Mouse (Mus musculus) layer of hippocampus, adult 18-20 months (tissue): ENCODE results near the gene Chchd1. TPM values are rescaled to one million over a fixed set of nuclear protein-coding genes. Genes with fewer than 3 reads are reported as not detected.

Experiments used
- DNase-seq, 2 experiments: peaks; one replicate each; pipeline ENCODE4 v3.0.0; 2022; ENCODE audit warnings: low spot score in 2 of 2
- long read RNA-seq: library from polyadenylated mRNA; stranded (forward); transcript quantifications from one replicate; pipeline ENCODE4 v2.0.0, GENCODE M21; 2021
- total RNA-seq, 2 experiments: library from RNA; stranded (reverse); gene quantifications; 2 replicates each; pipeline ENCODE4 v1.2.3; 2021

The Chchd1 gene
- 10 to 100 TPM; 53.1 to 53.3 TPM for total RNA-seq
- long read RNA-seq, transcript Chchd1-201 (3 exons, 616 nt): major isoform, 24 of 25 reads
- long read RNA-seq, partial matches to known transcripts: 0 of 25 reads
- long read RNA-seq, other reads (novel, unspliced or antisense): 0 of 25 reads

DNA sequence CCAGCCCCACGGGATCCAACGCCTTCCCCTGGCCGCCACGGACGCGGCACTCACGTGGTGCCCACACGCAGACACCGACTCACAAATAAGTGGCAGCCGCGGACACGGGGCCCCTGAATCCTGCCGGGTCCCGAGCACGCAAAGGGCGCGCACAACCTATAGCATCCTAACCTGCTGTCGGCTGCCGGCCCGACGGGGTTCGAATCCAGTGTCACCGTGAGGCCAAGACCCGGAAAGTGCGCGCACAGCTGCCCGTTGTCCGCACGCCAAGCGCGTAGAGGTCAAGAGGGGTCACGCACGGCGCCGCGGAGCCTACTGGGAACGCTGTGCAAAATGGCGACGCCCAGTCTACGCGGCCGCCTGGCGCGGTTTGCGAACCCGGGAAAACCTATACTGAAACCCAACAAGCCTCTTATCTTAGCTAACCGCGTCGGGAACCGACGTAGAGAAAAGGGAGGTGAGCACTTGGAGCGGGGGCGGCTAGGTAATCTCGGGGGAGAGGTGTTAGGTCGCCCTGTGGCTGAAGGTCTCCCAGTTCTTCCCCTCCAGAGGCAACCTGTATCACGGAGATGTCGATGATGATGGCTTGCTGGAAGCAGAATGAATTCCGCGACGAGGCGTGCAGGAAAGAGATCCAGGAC lies at the start of gene Chchd1:
Chchd1 (plus strand) TSS at position 266 of the 641 bp plus-strand sequence.
- peak; percentile 84 to 95 for DNase-seq

DNA sequence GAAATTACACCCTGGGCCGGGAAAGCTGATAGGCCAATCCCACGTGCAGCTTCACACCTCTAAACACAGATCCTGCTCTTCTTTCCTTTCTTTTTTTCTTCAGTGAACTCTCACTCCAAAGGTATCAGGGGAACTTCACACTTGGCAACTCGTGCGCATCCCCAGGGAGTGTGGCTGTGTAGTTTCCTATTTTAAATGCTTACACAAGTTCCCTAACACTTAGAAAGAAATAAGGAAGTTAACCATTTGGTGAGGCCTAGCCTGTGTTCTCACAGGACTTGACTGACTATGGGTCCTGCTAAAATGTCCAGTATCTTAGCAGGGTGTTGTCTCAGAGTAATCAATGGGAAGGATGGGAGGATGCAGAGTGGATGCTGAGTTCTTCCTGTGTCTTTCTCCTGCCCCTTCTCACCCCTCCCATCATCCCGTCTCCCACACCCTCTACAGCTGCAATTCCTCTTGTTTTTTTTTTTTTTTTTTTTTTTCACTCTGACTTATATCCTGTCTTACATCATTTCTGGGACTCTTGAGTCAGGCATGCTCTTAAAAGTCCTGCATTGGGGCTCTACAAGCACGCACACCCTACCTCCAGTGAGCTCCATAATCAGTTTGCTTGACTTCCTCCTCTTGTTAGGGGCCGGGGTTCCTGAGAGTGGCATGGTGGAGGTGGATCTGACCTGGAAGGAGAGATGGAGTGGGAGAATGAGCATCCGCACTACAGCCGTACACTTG lies 48.0 kb upstream of the Chchd1 start:
- DNase-seq: no peak

DNA sequence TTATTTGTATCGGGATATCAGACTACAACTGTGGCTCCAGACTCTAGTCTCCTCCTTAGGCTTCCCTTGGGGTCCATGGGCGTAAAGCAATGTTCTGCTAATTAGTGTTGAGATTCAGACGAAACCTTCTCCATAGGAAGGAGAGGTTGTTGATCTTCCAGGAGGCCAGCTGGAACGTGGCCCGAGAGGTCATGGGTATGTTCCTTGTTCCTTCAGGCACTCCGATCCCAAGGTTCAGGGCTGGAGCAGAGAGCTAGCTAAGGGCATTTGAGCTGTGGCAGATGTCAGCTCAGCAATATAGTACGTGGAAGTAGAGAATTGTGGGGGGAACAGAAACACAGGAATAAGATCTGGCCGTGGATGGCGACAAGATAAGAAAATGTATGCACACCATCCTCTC lies 47.1 kb upstream of the Chchd1 start:
- DNase-seq: no peak

DNA sequence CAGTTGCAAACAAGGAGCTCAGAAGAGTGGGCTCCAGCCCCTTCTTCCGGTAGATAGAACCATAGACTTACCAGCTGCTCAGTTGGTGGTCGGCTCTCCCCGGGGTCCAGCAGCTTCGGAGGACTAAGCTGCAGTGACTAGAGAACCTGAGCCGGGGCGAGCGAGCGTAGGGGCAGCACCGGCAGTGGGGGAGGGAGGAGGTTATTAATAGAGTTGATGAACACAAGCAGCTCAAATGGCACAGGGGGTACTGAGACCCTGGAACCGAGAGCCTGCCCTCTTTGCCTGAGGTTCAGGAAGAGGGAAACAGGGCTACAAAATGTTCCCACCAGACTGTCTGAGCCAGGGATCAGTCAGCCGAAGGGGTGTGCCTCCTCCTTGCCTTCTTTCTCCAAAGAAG lies 46.4 kb upstream of the Chchd1 start, which contains the start of gene Myoz1:
Myoz1 (minus strand) TSS at position 180 of the 400 bp plus-strand sequence.
- DNase-seq: no peak

DNA sequence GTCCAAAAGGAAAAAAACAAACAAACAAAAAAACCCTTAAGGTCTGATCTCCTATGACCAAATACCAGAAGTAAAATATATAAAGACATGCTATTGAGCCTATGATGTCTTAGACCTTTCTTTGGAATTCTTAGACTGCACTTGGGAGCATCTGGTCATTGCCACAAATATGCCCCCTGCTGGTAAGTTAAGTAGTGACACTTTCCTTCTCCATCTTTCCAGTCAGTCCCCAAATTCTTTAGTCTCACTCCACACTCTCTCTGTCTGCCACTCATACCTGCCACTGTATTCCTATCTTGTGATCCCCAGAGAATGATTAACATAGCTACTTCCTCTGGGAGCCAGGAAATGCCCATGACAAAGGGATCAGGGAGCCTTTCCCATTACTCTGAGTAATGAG lies 44.5 kb upstream of the Chchd1 start:
- peak in 1 of 2 experiments; percentile 77 for DNase-seq

DNA sequence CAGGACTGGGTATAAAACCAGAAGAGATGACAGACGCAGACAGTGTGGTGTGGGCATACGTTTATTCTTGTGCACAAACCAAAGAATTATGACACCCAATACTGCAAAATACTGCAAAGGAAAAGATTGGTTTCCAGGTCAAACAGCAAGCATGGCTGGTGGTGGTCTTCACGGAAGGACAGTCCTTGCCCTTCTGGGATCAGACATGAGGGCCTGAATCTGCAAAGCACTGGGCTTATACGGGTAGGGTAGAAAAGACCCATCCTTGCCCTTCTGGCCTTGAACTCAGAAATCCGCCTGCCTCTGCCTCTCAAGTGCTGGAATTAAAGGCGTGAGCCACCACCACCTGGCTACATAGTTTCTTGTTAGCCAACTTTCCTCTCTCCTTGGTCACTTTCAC lies 43.9 kb upstream of the Chchd1 start:
- no peak for DNase-seq

DNA sequence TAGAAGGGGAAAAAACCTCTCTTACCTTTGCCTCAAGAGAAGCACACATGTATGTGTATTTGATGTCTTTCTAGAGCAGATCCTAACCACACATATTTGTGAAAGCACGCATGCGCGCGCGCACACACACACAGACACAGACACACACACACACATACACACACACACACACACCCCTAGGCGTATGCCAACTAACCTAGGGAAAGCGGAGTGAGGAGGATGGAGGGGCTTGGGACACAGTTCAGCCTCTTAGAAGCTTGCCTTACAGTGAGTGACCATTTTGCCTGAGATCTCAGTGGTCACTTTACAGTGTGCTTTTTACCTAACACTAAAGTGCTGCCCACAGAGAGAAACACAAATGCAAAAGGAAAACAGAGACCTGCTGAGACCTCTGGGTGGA lies 43.1 kb upstream of the Chchd1 start:
- no peak for DNase-seq

DNA sequence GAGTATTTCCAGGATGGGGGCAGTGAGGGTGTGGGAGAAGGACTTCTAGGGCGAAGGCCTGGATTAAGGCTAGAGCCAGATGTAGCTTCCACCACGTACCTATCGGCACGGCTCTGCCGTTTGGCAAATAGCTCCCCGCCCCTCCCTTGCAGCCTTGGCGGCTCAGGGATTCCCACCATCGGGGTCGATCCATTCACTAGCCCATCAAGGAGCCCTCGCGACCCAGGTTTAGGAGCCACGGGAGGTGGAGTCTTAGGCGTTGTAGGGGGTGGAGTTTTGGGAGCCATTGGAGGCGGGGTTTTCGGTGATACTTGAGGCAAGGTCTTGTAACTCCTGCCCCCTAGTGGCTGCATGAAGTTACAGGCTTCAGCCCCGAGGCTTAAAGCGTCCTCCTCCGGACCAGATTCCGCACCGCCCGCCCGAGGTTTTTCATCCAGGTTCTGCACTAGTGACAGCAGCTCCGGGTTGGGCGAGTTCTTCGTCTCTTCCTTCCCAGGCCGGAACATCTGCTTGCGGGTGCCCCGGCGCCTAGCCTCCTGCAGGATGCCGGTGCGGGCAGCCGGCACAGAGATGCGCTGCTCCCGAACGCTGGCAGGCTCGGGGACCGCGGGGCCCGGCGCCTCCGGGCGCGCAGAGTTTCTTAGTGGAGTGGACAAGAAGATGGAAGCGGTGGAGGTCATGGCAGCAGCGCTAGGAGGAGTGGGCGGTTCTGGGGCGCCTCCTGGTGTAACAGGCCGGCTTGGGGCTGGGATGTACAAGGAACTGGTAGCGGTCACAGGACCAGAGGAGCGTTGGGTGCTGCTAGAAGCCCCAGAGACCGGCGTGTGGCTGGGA lies 41.8 kb upstream of the Chchd1 start:
- DNase-seq: peak; percentile 93 to 98

DNA sequence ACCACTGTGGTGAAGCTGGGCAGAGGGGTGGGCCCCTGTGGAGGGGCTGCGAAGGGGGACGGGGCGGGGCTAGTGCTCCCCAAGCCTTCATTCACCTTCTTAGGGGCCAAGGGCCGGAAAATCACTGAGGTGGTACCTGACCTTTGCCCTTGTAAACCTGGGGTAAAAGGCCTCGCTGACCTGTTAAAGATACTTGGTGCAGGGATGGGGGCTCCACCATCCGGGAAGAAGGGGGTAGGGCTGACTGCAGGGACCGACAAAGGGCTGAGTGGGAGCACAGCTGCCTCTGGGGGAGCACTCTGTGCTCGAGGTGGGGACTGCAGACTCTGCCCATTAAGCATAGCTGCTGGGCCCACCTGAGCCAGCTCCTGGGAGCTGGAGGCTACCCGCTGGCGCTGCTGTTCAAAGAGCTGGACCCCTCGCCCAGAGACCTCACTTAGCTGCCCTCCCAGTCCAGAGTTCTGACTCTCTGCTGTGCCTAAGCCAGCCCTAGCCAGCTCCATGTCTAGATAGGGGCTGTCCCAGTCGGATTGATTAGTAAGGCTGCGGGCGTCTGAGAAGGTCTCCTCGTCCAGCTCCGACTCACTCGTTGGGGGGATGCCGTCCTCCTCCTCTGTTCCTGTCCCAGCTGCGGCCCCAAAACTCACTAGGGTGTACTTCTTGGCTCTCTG lies 41.0 kb upstream of the Chchd1 start:
- DNase-seq: peak in 1 of 2 experiments; percentile 17

DNA sequence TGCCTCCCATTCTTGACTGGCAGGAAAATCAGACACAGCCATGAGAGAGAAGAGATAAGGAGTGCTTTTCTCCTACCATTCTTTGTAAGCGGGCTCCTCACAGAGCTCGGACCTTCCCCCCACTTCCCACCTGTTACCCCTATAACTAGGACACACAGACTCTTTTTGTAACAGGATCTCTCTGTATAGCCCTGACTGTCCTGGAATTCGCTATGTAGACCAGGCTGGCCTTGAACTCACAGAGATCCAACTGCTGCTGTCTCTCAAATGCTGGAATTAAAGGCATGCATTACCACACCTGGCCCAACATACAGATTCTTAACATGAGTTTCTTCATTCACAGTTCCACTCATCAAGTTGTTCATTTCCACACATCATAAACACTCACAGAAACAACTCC lies 40.1 kb upstream of the Chchd1 start:
- no peak for DNase-seq

DNA sequence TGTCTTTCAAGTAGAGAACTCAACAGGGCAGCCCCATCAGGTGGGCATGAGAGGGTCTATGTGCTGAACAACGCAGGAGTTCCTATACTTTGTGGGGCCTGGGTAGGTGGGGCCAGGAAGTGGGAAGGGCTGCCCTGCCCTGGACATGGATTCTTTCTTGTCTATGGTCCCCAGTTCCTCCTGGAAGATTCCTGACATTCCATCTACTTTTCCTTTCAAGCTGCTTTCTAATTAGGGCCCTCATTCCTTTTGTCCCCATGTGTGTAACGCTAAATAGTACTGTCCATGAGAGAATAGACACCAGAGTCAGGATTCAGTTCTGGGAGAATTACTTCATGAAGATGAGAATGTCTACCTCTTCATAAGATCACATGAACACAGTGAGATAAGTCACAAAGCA lies 39.2 kb upstream of the Chchd1 start:
- DNase-seq: no peak

DNA sequence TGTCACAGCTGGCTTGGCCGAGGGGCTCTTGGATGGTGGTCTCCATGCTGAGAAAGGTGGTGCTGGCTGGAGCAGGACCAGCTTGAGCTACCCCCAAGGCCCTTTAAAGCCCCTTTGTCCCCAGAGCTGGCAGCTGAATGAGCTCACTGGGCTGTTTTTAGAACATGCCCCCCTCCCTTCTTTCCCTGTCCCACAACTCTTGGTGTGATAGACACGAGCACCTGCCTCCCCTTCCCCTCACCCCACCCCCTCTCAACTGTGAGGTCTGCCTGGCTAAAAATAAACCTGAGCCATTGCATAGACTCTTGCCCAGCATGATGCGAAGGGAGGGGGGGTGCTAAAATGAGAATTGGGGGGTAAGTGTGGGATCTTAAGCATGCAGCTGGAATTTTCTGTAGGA lies 38.4 kb upstream of the Chchd1 start:
- DNase-seq: no peak

DNA sequence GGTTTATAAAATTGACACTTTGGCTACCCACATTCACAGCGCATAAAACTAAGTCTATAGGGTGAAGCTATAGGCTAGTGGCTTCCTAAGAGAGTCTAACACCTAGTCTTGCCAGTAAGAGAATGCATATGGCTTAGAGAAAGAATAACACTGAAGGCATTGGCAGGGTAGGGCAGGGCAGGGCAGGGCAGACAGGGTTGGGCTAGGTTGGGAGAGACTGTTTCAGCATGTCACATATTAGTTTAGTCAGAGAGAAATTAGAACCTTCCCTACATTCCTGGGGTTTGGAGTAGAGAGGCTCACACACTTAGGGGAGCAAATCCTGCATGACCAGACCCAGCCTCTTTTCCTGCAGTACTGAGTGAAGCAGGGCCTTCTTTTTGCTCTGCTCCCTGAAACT lies 35.3 kb upstream of the Chchd1 start:
- no peak for DNase-seq

DNA sequence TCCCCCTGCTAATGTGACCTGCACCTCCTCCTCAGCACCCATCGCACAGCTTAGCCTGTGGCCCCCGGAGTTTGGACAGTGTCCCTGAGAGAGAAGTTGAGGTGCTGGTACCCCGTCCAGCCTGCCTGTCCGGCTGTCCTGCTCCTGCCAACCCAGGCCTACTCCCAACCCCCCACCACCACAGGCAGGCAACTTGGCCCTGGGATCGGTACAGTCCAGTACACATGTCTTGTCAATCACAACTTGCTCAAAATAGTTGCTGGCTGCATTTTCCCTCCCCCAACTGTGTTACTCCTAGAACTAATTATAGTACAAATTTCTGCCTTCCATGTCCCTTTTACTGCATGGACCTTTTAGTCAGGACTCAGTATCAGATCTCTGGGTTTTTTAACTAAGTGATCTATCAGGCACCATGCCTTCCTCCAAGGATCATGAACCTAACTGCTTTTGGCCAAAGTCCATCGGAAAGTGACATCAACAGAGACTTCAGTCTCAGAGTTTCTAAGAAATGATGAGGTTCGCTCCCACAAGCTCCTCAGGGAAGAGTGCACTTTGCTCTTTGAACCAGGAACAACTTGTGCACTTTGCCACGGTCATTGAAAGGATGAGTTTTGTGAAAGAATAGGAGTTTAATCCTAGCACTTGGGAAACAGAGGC lies 34.5 kb upstream of the Chchd1 start, which contains the start of gene Synpo2l:
Synpo2l (minus strand) TSS at position 201 of the 657 bp plus-strand sequence.
- no peak for DNase-seq

DNA sequence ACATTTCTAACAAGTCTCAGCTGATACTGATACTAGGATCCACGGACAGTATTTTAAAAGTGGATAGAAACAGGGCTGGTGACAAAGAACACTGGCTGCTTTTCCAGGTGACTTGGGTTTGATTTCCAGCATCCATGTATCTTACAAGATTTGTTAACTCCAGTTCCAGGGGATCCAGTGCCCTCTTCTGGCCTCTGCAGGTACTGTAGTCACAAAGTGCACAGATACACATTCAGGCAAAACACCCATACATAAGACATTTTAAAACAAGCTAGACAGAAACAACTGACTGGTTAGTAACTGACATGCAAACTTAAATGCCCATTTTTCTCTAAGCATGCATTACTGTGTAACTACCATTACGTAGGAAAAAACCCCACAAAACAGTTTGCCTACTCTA lies 29.8 kb upstream of the Chchd1 start:
- DNase-seq: peak in 1 of 2 experiments; percentile 35

DNA sequence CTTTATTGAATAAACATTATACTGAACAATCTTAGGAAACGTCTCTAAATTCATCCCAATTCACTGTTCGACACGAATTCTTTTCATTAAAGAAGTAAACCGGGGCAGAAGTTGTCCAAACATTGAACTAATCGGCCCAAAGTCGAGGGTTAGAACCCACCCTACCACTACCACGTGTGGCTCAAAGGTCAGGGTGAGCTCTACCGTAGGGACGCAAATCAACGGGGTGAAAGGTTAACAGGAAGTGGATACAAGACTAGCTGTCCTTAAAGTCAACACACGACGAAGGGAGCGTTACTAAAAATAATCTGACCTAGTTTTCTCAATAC lies 29.1 kb upstream of the Chchd1 start:
- no peak for DNase-seq

DNA sequence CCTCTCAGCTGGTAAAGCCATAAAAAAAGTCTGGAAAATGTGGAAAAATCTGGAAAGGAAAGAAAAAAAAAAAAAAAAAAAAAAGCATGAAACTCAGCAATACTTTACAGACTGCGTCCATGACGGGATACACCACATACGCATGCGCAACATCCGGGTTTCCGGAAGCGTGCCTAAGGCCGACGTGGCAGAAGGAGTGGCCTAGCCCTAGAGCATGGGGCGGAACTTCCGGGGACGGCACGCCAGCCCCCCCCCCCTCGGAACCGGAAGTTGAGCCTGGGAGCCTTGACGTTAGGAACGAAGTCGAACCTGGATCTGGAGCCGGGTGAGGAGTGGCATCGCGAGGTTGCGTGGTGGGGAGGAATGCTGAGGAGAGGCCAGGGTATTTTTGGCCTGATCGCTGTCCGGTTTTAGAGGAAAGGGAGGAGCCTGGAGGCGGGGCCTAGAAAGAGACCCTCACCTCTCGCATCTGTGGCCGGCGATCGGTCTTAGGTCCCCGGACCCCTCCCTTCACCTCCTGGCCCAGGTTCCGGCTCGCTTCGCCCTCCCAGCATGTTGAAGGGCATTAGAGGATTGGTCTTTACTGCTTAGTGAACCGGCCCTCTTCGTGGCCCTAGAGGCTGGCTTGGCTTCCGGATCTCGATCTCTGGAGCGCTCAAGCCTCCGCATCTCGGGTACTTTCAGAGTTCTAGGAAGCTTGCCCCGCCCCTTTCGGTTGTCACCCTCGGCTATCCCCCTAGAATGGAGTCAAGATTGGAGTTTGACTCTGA lies 28.6 kb upstream of the Chchd1 start, which contains the start of gene Sec24c:
Sec24c (plus strand) TSS at position 245 of the 770 bp plus-strand sequence.
- DNase-seq: peak; percentile 93 to 96

DNA sequence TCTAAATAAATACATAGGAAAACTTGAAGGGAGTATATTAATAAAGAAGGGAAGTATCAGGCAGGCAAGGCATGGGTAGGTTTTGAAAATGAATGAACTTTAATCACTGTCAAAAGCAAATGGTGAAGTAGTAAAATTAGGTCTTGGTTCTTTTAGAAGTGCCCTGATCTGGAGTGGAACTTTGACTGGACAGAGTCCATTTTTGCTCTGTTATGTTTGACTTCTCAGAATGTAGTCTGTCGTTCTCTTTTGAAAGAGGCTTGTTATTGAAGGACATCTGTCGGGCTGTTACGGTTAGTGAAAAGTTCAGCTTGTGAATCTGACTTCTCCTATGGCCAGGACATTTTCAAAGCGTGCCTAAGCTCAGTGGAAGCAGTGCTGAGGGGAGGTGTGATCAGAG lies 24.9 kb upstream of the Chchd1 start:
- no peak for DNase-seq

DNA sequence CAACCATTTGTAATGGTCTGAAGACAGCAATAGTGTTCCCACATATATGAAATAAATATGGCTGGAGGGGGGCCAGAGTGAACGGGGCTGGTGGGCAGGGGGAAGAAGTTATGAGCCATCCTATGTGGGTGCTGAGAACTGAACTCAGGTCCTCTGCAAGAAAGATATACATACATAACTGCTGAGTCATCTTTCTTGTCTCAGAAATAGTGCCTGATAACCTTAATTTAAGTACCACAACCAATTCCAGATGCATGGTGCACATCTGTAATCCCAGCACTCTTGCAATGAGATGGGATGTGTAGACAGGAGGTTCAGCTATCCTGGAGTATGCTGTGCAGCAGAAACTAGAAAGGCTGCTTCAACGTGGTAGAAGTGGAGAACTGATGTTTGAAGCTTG lies 21.1 kb upstream of the Chchd1 start:
- no peak for DNase-seq

DNA sequence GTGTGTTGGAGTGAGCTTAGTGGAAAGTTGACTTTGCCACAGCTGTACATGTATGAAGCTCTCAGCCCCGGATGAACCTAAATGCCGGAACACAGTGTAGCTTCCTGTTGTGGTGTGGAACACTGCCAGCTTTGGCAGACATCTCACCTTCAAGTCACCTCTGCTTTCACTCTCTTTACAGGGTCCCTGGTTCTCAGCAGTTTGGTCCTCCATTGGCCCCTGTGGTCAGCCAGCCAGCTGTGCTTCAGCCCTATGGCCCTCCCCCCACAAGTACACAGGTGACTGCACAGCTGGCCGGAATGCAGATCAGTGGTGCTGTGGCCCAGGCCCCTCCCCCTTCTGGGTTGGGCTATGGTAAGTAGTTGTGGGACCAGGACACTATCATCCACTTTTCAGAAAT lies 20.3 kb upstream of the Chchd1 start:
- no peak for DNase-seq
